Comparison of ENCODE assay signal across 8 mouse cellular contexts in genomic region chr2:156111358-156112079, GRCm38 (mm10). TPM values are rescaled to one million over a fixed set of nuclear protein-coding genes. Genes with fewer than 3 reads are reported as not detected.
DNase-seq lines count a peak whose midpoint lies in the region; ATAC-seq and TF ChIP-seq lines count a peak whose summit lies in the region.

Cpne1 (minus strand) TSS chr2:156111965.
Rbm12 (minus strand) TSS chr2:156111978.

- peak within 1 kb of the TSS; percentile 78 for H3K4me2 ChIP-seq in heart, embryonic 15.5 days
- peak within 1 kb of the TSS; percentile 92 for H3K4me2 ChIP-seq in liver, embryonic 14.5 days (ENCODE audit: low read depth)
- peak within 1 kb of the TSS; percentile 86 for H3K4me2 ChIP-seq in neural tube, embryonic 11.5 days (ENCODE audit: low read depth)
- peak within 1 kb of the TSS; percentile 66 for H3K4me2 ChIP-seq in stomach, postnatal 0 days (replicated peaks; ENCODE audit: low read depth)

- peak within 1 kb of the TSS; percentile 99 for H3K27ac ChIP-seq in forebrain, embryonic 10.5 days
- H3K27ac ChIP-seq in heart, embryonic 15.5 days = peak within 1 kb of the TSS; percentile 93
- H3K27ac ChIP-seq in liver, embryonic 14.5 days = peak within 1 kb of the TSS; percentile 43
- peak within 1 kb of the TSS; percentile 92 for H3K27ac ChIP-seq in neural tube, embryonic 11.5 days (ENCODE audit: low read depth, low read length)
- peak within 1 kb of the TSS; percentile 95 for H3K27ac ChIP-seq in stomach, postnatal 0 days (replicated peaks)

- no peaks in the 10 kb centered on the region for H3K9me3 ChIP-seq in forebrain, embryonic 10.5 days
- H3K9me3 ChIP-seq in heart, embryonic 15.5 days (replicated peaks) = no peaks in the 10 kb centered on the region
- H3K9me3 ChIP-seq in liver, embryonic 14.5 days (ENCODE audit: control insufficient read depth, low read length) = no peaks in the 10 kb centered on the region
- no peaks in the 10 kb centered on the region for H3K9me3 ChIP-seq in neural tube, embryonic 11.5 days (ENCODE audit: control insufficient read depth, low read length)
- no peaks in the 10 kb centered on the region for H3K9me3 ChIP-seq in stomach, postnatal 0 days (ENCODE audit: control insufficient read depth, low read length)

- peak within 1 kb of the TSS; percentile 98 for H3K4me3 ChIP-seq in forebrain, embryonic 10.5 days
- H3K4me3 ChIP-seq in heart, embryonic 15.5 days = peak within 1 kb of the TSS; percentile 91
- H3K4me3 ChIP-seq in liver, embryonic 14.5 days (ENCODE audit: insufficient read depth in 1 of 2, low read depth in 2 of 2, low read length in 2 of 2) = peak within 1 kb of the TSS; percentile 75 to 93
- peak within 1 kb of the TSS; percentile 81 for H3K4me3 ChIP-seq in neural tube, embryonic 11.5 days (ENCODE audit: low read depth, low read length)
- peak within 1 kb of the TSS; percentile 98 for H3K4me3 ChIP-seq in stomach, postnatal 0 days (ENCODE audit: low read depth, low read length)

- no peak for TF ChIP-seq EP300 in liver, embryonic 14.5 days (IDR thresholded peaks at IDR 0.05; ENCODE audit: low read depth)
- TF ChIP-seq EP300 in stomach, postnatal 0 days (optimal IDR thresholded peaks at IDR 0.05) = no peak

- peak; percentile 71 for DNase-seq in c-Kit-negative CD71-positive TER-119-positive erythroid progenitor cells, embryonic 14.5 days (ENCODE audit: low read depth, low spot score)
- DNase-seq in forebrain, embryonic 10.5 days (ENCODE audit: extremely low spot score, low spot score) = peak; percentile 96
- DNase-seq in kidney, postnatal 25 days = peak; percentile 93 to 94
- DNase-seq in liver, embryonic 14.5 days (ENCODE audit: low read depth in 3 of 3, low spot score in 3 of 3) = peak; percentile 65 to 75 (median 71)
- DNase-seq in neural tube, embryonic 11.5 days (ENCODE audit: low spot score) = peak; percentile 96
- peak; percentile 95 for DNase-seq in stomach, postnatal 0 days (ENCODE audit: low spot score)

- no peak for TF ChIP-seq CTCF in liver, embryonic 14.5 days (IDR thresholded peaks at IDR 0.05; ENCODE audit: low read depth)
- no peak for TF ChIP-seq CTCF in stomach, postnatal 0 days (IDR thresholded peaks at IDR 0.05; ENCODE audit: low read depth)

- no peaks in the 10 kb centered on the region for H3K27me3 ChIP-seq in forebrain, embryonic 10.5 days (ENCODE audit: poor library complexity, severe bottlenecking)
- H3K27me3 ChIP-seq in heart, embryonic 15.5 days = no peaks in the 10 kb centered on the region
- H3K27me3 ChIP-seq in liver, embryonic 14.5 days (ENCODE audit: control insufficient read depth, insufficient read depth, low read length) = no peaks in the 10 kb centered on the region
- H3K27me3 ChIP-seq in neural tube, embryonic 11.5 days (ENCODE audit: control insufficient read depth, insufficient read depth, low read length) = no peaks in the 10 kb centered on the region
- no peaks in the 10 kb centered on the region for H3K27me3 ChIP-seq in stomach, postnatal 0 days (ENCODE audit: control insufficient read depth, insufficient read depth, low read length)

- H3K4me1 ChIP-seq in forebrain, embryonic 10.5 days = peaks cover 16% of the 10 kb centered on the region
- peaks cover 13% of the 10 kb centered on the region for H3K4me1 ChIP-seq in heart, embryonic 15.5 days (replicated peaks)
- H3K4me1 ChIP-seq in liver, embryonic 14.5 days (replicated peaks; ENCODE audit: control insufficient read depth in 2 of 2, insufficient read depth in 2 of 2, low read length in 1 of 2) = peaks cover 13 to 20% of the 10 kb centered on the region in 2 experiments
- peaks cover 8% of the 10 kb centered on the region for H3K4me1 ChIP-seq in neural tube, embryonic 11.5 days (ENCODE audit: control insufficient read depth, insufficient read depth, low read length)
- no peaks in the 10 kb centered on the region for H3K4me1 ChIP-seq in stomach, postnatal 0 days (replicated peaks; ENCODE audit: control insufficient read depth, insufficient read depth)

- peak; percentile 93 for ATAC-seq in CD4-positive, CD25-positive, alpha-beta regulatory T cell, adult 4 months
- ATAC-seq in heart, embryonic 15.5 days (replicated peaks; ENCODE audit: insufficient number of reproducible peaks, insufficient read depth, low FRiP score, low read depth) = peak; percentile 93
- peak; percentile 92 for ATAC-seq in liver, embryonic 14.5 days (ENCODE audit: insufficient read depth)
- peak; percentile 86 for ATAC-seq in neural tube, embryonic 11.5 days (ENCODE audit: insufficient read depth, low FRiP score, low TSS enrichment)
- ATAC-seq in stomach, postnatal 0 days (ENCODE audit: low FRiP score, low TSS enrichment) = peak; percentile 92

- peaks cover 34% of the 10 kb centered on the region for H3K36me3 ChIP-seq in forebrain, embryonic 10.5 days (replicated peaks)
- H3K36me3 ChIP-seq in heart, embryonic 15.5 days = no peaks in the 10 kb centered on the region
- peaks cover 2% of the 10 kb centered on the region; the same call in 1 of the 2 replicates for H3K36me3 ChIP-seq in liver, embryonic 14.5 days (replicated peaks; ENCODE audit: control insufficient read depth, insufficient read depth, low read depth)
- no peaks in the 10 kb centered on the region for H3K36me3 ChIP-seq in neural tube, embryonic 11.5 days (ENCODE audit: control insufficient read depth, insufficient read depth, low read length)
- H3K36me3 ChIP-seq in stomach, postnatal 0 days (ENCODE audit: control insufficient read depth, insufficient read depth, low read length) = no peaks in the 10 kb centered on the region

- H3K9ac ChIP-seq in heart, embryonic 15.5 days = peak within 1 kb of the TSS; percentile 95
- H3K9ac ChIP-seq in liver, embryonic 14.5 days (replicated peaks) = peak within 1 kb of the TSS; percentile 82
- peak within 1 kb of the TSS; percentile 99 for H3K9ac ChIP-seq in neural tube, embryonic 11.5 days (ENCODE audit: low read length)
- peak within 1 kb of the TSS; percentile 96 for H3K9ac ChIP-seq in stomach, postnatal 0 days (ENCODE audit: low read length)

- under 1% methylated on average over 74 of the region's 74 CpGs for WGBS in forebrain, embryonic 10.5 days
- WGBS in heart, embryonic 15.5 days = under 1% methylated on average over 74 of the region's 74 CpGs
- WGBS in liver, embryonic 14.5 days (ENCODE audit: insufficient replicate concordance) = under 1% methylated on average over 74 of the region's 74 CpGs
- WGBS in neural tube, embryonic 11.5 days = under 1% methylated on average over 73 of the region's 74 CpGs
- WGBS in stomach, postnatal 0 days = under 1% methylated on average over 70 of the region's 74 CpGs

RNA-seq across cellular contexts. Expression of gene Cpne1, which starts in this region (rescaled TPM):
- polyA plus RNA-seq in CD4-positive, CD25-positive, alpha-beta regulatory T cell, adult 4 months (2017; shearing (Covaris generic)) = 10 to 100 TPM; 48.0 to 57.8 TPM
- polyA plus RNA-seq in forebrain, embryonic 10.5 days (2016; fragmentation: Nextera tagmentation; extraction: Ambion mirVana) = 63.3 and 73.3 TPM in 2 replicates
- polyA plus RNA-seq in heart, embryonic 15.5 days (2015; fragmentation: Nextera tagmentation; extraction: Ambion mirVana) = 22.7 and 30.1 TPM in 2 replicates
- 17.9 and 21.2 TPM in 2 replicates for polyA plus RNA-seq in liver, embryonic 14.5 days (2012; rRNA removed)
- 11.5 and 14.0 TPM in 2 replicates for polyA plus RNA-seq in liver, embryonic 14.5 days (2014; fragmentation: Nextera tagmentation; extraction: Ambion mirVana)
- 42.7 and 53.7 TPM in 2 replicates for polyA plus RNA-seq in neural tube, embryonic 11.5 days (2014; fragmentation: Nextera tagmentation; extraction: Ambion mirVana)
- polyA plus RNA-seq in stomach, postnatal 0 days (2015; fragmentation: Nextera tagmentation; extraction: Ambion mirVana) = 24.7 and 27.2 TPM in 2 replicates

RNA-seq across cellular contexts. Expression of gene Rbm12, which starts in this region (rescaled TPM):
- polyA plus RNA-seq in CD4-positive, CD25-positive, alpha-beta regulatory T cell, adult 4 months (2017; shearing (Covaris generic)) = 10 to 100 TPM; 15.6 to 19.2 TPM
- 47.5 and 50.4 TPM in 2 replicates for polyA plus RNA-seq in forebrain, embryonic 10.5 days (2016; fragmentation: Nextera tagmentation; extraction: Ambion mirVana)
- polyA plus RNA-seq in heart, embryonic 15.5 days (2015; fragmentation: Nextera tagmentation; extraction: Ambion mirVana) = 14.0 and 18.1 TPM in 2 replicates
- polyA plus RNA-seq in liver, embryonic 14.5 days (2012; rRNA removed) = 1.7 and 5.0 TPM in 2 replicates
- polyA plus RNA-seq in liver, embryonic 14.5 days (2014; fragmentation: Nextera tagmentation; extraction: Ambion mirVana) = 9.6 and 9.8 TPM in 2 replicates
- polyA plus RNA-seq in neural tube, embryonic 11.5 days (2014; fragmentation: Nextera tagmentation; extraction: Ambion mirVana) = 48.1 and 50.9 TPM in 2 replicates
- 8.0 and 8.8 TPM in 2 replicates for polyA plus RNA-seq in stomach, postnatal 0 days (2015; fragmentation: Nextera tagmentation; extraction: Ambion mirVana)

Comparison
In these comparisons a context has a peak if more than half of its experiments do, and no peak if none do; other contexts are left out.
1. Peak in every context shown above with its lines: DNase-seq, ATAC-seq, H3K4me3 ChIP-seq and H3K27ac ChIP-seq.
2. H3K27ac ChIP-seq: peak in every context shown above with its lines; median percentile 99 in forebrain, embryonic 10.5 days; 95 in stomach, postnatal 0 days; 93 in heart, embryonic 15.5 days; 92 in neural tube, embryonic 11.5 days; 43 in liver, embryonic 14.5 days.